In the genomic region with DNA sequence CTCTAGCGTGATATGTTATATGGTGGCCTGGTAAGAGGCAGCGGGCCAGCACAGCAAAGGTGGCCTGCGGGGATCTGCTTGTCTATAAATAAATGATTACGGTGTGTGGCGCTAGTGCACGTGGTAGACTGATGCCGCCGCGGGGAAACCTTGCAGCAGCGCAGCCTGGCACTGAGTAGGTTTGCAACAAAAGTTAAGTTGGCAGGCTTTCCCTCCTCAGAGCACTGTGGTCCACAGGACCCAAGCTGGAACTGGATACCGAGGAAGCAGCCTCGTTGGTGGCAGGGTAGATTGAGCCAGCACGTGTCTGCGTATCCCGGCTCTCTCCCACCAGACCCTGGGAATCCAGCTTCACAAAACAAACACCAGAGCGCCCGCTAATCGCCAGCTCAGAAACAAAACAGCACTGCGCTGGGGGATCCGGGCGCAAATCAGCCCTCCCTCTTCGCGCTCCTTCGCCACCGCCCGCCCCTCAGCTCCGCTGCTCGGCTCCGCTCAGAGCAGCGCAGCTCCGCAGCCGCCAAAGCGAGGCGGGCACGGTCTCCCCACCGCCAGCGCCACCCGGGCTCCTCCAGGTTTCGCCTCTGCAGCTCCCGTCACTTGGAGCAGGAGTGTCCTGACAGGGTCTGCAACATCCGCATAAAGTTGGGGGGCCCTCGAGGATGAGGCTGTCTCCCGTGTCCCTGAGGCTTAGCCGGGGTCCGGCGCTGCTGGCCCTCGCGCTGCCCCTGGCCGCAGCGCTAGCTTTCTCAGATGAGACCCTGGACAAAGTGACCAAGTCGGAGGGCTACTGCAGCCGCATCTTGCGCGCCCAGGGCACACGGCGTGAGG, we compare ENCODE assay signal across 8 mouse cellular contexts. TPM values are rescaled to one million over a fixed set of nuclear protein-coding genes. Genes with fewer than 3 reads are reported as not detected.
DNase-seq lines count a peak whose midpoint lies in the region; ATAC-seq lines count a peak whose summit lies in the region.

Spon1 (plus strand) TSS at position 332 of the 831 bp plus-strand sequence.

- peak; percentile 83 for ATAC-seq in hindbrain, embryonic 11.5 days (ENCODE audit: low FRiP score)

- H3K4me2 ChIP-seq in hindbrain, embryonic 11.5 days (replicated peaks; ENCODE audit: low read depth, low read length) = peak within 1 kb of the TSS; percentile 90

- 0 out of 2 replicates have a peak within 1 kb of the TSS, but pooled peaks have one; percentile 36 for H3K27ac ChIP-seq in hindbrain, embryonic 11.5 days (ENCODE audit: low read depth, low read length)

- H3K4me1 ChIP-seq in hindbrain, embryonic 11.5 days (replicated peaks; ENCODE audit: control insufficient read depth, insufficient read depth, low read length) = peaks cover 3% of the 10 kb centered on the region; the same call in 1 of the 2 replicates

- H3K36me3 ChIP-seq in hindbrain, embryonic 11.5 days (ENCODE audit: control insufficient read depth, insufficient read depth, low read length) = no peaks in the 10 kb centered on the region

- 1% methylated on average over 56 of the region's 56 CpGs for WGBS in hindbrain, embryonic 11.5 days

- intact Hi-C loops in left cerebral cortex, postnatal 10 days (cut with DNase I) = loop anchor here (10.0 kb wide), 1 partner anchor 109 kb away; no protein-coding TSS in a partner anchor

- no peaks in the 10 kb centered on the region for H3K9me3 ChIP-seq in hindbrain, embryonic 11.5 days (ENCODE audit: control insufficient read depth, low read length)

- H3K4me3 ChIP-seq in hindbrain, embryonic 11.5 days (ENCODE audit: low read depth, low read length) = peak within 1 kb of the TSS; percentile 50

- H3K9ac ChIP-seq in hindbrain, embryonic 11.5 days (ENCODE audit: low read depth, low read length) = peak within 1 kb of the TSS; percentile 58

- H3K27me3 ChIP-seq in hindbrain, embryonic 11.5 days (ENCODE audit: control insufficient read depth, insufficient read depth, low read length) = peaks cover 30% of the 10 kb centered on the region

- DNase-seq in adrenal gland, adult 18-20 months (ENCODE audit: low spot score in 2 of 2) = peak; percentile 4 to 24
- DNase-seq in cerebellum, postnatal 14 days = peak; percentile 79 to 81
- peak; percentile 61 to 68 for DNase-seq in frontal cortex, postnatal 36 days (ENCODE audit: low spot score in 2 of 2)
- DNase-seq in hindbrain, embryonic 11.5 days (ENCODE audit: low spot score) = peak; percentile 77
- peak; percentile 52 to 74 for DNase-seq in left cerebral cortex, postnatal 10 days (ENCODE audit: extremely low spot score in 1 of 2, low spot score in 2 of 2)
- peak; percentile 55 to 73 for DNase-seq in lung, postnatal 4 days
- DNase-seq in right cerebral cortex, postnatal 10 days (ENCODE audit: low spot score in 2 of 2) = peak; percentile 79 to 81
- DNase-seq in spleen, postnatal 14 days (ENCODE audit: low spot score in 2 of 2) = no peak

RNA-seq across cellular contexts. Expression of gene Spon1, which starts in this region (rescaled TPM):
- total RNA-seq in adrenal gland, adult 18-20 months (2021) = 10 to 100 TPM in 1 of 2 experiments, 1 to 10 TPM in 1; 9.6 to 12.6 TPM
- 47.7 and 72.3 TPM in 2 replicates for polyA plus RNA-seq in hindbrain, embryonic 11.5 days (2014; fragmentation: Nextera tagmentation; extraction: Ambion mirVana)
- 10 to 100 TPM; 46.6 to 49.5 TPM for total RNA-seq in left cerebral cortex, postnatal 10 days (2021)

Comparison
In these comparisons a context has a peak if more than half of its experiments do, and no peak if none do; other contexts are left out.
1. DNase-seq: peak in adrenal gland, adult 18-20 months (2 of 2), cerebellum, postnatal 14 days (2 of 2), frontal cortex, postnatal 36 days (2 of 2), hindbrain, embryonic 11.5 days (single experiment), left cerebral cortex, postnatal 10 days (2 of 2), lung, postnatal 4 days (2 of 2) and right cerebral cortex, postnatal 10 days (2 of 2); none in spleen, postnatal 14 days (0 of 2).